Mouse (Mus musculus): Measurements from ENCODE around the gene Akt2. TPM values are rescaled to one million over a fixed set of nuclear protein-coding genes. Genes with fewer than 3 reads are reported as not detected.

Gene Akt2
- 100 to 1,000 TPM; 169 to 170 TPM for total RNA-seq (2021)
- long read RNA-seq, experiment 1, full-length matches to known transcripts, result 137 of 221 reads
- long read RNA-seq, experiment 1, partial matches to known transcripts, result 55 of 221 reads
- long read RNA-seq, experiment 1, other reads (novel, unspliced or antisense), result 29 of 221 reads
- long read RNA-seq, experiment 2, full-length matches to known transcripts, result 86 of 156 reads
- long read RNA-seq, experiment 2, partial matches to known transcripts, result 47 of 156 reads
- long read RNA-seq, experiment 2, other reads (novel, unspliced or antisense), result 23 of 156 reads

GRCm38 (mm10) chr7:27591266-27592216 lies at the start of gene Akt2:
Akt2 (plus strand) TSS chr7:27591552.
- intact Hi-C loops (cut with DNase I), result loop anchor here (5.0 kb wide), 1 partner anchor 96 kb away; the partner anchor contains the start of gene Zfp607b
- DNase-seq, result peak; percentile 87 to 90

DNA sequence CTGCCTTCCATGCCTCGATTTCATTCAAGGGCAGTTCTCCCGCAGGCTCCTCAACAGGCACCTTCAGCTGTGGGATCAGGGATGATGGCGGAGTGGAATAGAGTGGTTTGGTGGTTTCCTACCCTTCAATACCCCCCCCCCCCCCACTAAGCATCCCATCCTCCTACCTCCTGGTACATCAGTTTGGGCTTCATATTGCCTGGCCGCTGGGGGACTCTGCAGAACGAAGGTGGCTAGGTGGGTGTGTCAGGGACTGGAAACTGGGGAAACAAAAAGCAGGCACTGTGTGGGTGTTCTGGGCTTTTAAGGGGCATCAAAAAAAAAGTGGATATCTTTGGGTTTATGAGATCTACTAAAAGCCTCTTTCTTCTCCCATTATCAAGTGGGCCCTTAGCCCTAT lies 49.4 kb upstream of the Akt2 start:
- no peak for DNase-seq

GRCm38 (mm10) chr7:27542392-27543033 lies 48.8 kb upstream of the Akt2 start:
- DNase-seq, result peak; percentile 83 to 86
- intact Hi-C loops (cut with DNase I), result no loop called here

More for the DNA sequence above, 49.4 kb upstream of the Akt2 start:
- intact Hi-C loops (cut with DNase I), result no loop called here

DNA sequence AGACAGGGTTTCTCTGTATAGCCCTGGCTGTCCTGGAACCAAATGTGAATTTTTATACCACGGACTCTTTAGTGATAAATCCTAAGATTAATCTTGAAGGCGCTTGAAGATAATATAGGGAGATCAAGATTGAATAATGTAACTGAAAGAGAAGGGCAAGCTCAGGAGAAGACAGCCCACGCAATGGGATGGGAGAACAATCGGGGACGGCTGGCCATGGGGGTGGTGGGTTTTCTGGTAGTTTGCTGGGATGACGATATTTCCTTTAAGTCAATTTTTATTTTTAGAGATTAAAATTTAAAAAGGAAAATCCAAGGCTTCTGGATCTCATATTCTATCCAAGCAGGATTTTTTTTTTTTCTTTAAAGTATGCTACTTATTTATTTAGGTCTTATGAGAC lies 48.3 kb upstream of the Akt2 start:
- intact Hi-C loops (cut with DNase I), result no loop called here
- no peak for DNase-seq

GRCm38 (mm10) chr7:27543851-27544250 lies 47.5 kb upstream of the Akt2 start:
- intact Hi-C loops (cut with DNase I), result no loop called here

GRCm38 (mm10) chr7:27544675-27545370 lies 46.5 kb upstream of the Akt2 start:
- no peak for DNase-seq
- intact Hi-C loops (cut with DNase I), result no loop called here

More at GRCm38 (mm10) chr7:27543851-27544250, 47.5 kb upstream of the Akt2 start:
- DNase-seq, result no peak

DNA sequence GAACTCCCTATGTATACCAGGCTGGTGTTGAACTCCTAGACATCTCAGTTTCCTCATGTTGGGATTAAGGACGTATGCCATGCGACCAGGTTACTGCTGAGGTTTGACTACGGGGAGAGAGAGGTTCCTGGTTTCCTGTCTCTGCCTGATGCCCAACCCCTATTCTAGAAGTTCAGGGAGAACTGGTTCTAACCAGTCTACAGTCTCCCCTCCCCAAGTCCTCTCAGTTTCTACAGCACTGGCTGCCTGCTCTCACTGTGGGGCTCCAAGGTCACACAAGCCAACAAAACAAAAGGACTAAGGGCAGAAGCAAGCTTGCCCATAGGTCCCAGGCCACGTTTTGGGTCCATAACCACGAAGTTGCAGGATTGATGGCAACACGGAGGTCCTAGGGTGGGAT lies 41.8 kb upstream of the Akt2 start:
- DNase-seq, result no peak
- intact Hi-C loops (cut with DNase I), result no loop called here

- intact Hi-C loops (cut with DNase I), result no loop called here
- no peak for DNase-seq
These were observed 39.3 kb upstream of the Akt2 start for GRCm38 (mm10) chr7:27552070-27552469.

DNA sequence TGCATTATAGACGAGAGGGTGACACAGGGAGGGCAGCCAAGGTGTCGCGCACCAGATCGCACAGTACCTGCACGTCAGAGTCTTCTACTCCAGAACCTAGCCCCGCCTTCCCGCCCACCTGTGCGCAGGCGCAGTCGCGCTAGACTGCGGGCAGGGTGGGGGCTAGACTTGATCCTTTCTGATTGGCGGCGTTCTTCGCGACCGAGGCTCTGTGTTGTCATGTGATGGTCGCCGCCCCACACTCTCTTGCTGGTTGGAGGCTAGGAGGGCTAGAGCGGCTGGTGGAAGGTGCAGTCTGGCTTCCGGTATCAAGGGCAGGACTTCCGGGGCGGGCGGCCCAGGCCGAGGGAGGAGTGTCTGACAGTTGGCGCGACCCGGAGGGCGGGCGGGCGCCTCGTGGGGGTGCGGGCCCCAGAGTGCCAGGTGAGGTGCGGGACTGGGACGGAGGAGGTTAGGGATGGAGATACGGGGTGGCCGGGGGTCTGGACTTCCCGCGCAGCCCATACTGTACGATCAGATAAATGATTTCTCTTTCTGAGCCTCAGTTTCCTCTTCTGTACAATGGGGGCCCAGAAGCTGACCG lies 38.3 kb upstream of the Akt2 start, which contains the start of the genes Pld3 and 2310022A10Rik:
Gene Pld3, minus strand, starts transcription at position 288 of the 583 bp plus-strand sequence.
Gene 2310022A10Rik, plus strand, starts transcription at position 303 of the 583 bp plus-strand sequence.
- intact Hi-C loops (cut with DNase I), result no loop called here
- peak; percentile 92 to 93 for DNase-seq

DNA sequence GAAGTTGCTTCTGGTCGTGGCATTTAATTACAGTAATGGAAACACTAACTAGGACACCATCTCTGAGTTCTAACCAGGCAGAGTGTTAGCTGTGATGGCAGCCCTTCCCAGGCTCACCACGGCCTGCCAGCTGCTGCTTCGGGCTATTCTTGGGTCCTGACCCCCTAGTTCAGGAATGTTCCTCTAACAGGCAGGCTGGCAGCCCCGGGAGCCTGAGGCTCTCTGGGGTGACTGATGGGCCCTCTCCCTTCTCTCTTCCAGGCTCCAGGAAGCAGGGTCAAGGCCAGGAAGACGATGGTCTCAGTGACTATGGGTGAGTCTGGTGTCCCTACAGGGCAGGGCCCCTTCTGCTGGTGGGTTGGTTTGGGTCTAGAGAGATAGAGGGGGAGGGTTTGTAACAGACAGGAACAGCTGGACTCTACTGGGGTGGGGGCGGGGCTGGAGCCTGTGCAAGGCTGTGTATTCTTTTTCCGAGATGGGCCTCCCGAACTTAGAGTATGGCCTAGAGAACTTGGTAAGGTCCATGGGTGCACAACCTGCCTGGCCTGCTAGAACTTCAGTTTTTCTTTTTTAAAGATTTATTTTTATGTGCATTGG lies 31.0 kb upstream of the Akt2 start:
- DNase-seq, result peak; percentile 52 to 65
- intact Hi-C loops (cut with DNase I), result no loop called here

DNA sequence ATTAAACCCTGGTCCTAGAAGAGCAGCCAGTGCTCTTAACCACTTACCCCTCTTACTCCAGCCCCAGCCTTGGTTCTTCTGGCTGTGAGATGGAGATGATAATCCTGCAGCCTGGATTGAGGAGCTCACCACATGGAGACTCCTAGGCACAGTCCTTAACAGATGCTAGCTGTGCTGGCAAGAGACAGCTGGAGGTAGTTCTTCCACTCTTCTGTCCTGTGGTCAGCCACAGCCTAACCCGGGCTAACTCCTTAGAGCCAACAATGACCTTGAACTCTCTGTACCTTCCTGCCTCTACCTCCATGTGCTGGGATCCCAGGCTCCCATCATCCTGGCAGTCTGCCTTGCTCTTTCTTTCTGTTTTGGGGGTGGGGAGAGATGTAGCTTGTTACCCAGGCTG lies 30.4 kb upstream of the Akt2 start:
- intact Hi-C loops (cut with DNase I), result no loop called here
- DNase-seq, result no peak

GRCm38 (mm10) chr7:27569580-27570224 lies 21.6 kb upstream of the Akt2 start:
- intact Hi-C loops (cut with DNase I), result no loop called here
- peak in 1 of 2 experiments; percentile 15 for DNase-seq

DNA sequence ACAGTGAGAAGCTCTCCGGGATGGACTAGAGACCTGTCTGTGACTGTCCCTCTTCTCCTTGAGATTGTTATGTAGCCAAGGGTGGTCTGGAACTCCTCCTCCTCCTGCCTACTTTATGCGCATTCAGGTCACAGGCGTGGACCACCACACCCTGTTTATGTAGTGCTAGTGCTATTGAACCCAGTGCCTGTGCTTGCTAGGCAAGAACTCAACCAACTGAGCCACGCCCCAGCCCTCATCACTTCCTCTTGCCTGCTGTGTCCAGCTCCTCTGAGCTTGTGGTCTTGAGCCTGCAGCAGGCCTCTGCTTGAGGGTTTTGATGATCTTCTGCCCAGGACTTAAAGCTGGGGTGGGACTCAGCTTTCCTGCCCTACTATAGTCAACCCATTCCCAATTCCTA lies 19.2 kb upstream of the Akt2 start:
- intact Hi-C loops (cut with DNase I), result no loop called here
- DNase-seq, result no peak

GRCm38 (mm10) chr7:27574124-27574880 lies 17.1 kb upstream of the Akt2 start:
- DNase-seq, result no peak
- intact Hi-C loops (cut with DNase I), result no loop called here

DNA sequence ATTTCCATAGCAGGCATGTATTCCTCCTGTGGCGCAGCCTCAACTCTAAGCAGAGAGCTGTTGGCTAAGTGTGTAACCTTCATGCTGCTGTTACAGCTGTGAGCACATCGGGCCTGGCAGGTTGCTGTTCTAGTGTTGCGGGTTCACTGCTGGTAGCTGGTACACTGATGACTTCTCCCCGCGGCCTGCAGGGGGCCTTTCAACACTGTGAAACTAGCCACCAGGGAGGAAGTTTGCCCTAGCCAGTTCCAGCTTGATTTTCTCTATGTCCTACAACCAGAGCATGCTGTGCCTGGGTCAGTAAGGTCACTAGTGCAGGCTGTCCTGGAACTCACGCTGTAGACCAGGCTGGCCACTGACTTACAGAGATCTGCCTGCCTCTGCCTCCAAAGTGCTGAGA lies 14.4 kb upstream of the Akt2 start:
- intact Hi-C loops (cut with DNase I), result loop anchor here (5.0 kb wide), 3 partner anchors 40 to 110 kb away; partner anchors contain the start of gene Zfp607b
- DNase-seq, result peak; percentile 36 to 61

GRCm38 (mm10) chr7:27577589-27577988 lies 13.8 kb upstream of the Akt2 start:
- intact Hi-C loops (cut with DNase I), result loop anchor here (5.0 kb wide), 3 partner anchors 40 to 110 kb away; partner anchors contain the start of gene Zfp607b
- DNase-seq, result no peak

DNA sequence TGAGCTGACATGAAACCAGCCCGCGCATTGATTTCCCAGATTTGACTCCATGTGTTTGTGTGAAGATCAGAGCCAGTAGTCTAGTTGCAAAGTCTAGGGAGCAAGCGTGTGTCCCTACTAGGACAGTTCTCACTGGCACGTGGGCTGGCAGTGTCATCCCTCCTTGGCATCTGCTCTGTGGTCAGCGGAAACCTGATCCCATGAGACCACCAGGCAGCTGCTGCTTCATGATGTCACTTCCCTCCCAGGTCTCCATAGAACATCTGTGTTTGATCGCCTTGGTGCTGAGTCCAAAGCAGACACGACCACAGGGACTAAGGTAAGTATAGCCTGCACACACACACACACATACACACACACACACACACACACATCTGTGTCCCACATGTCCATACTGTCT lies 12.9 kb upstream of the Akt2 start:
- intact Hi-C loops (cut with DNase I), result loop anchor here (5.0 kb wide), 3 partner anchors 39 to 109 kb away; partner anchors contain the start of gene Zfp607b
- DNase-seq, result no peak

Data from heart, postnatal 14 days (tissue).